Mouse (Mus musculus) spleen, adult 2 months (tissue): ENCODE results near the gene Larp1. TPM values are rescaled to one million over a fixed set of nuclear protein-coding genes. Genes with fewer than 3 reads are reported as not detected.

Source experiments
- DNase-seq, 2 experiments: peaks; one replicate each; pipeline versions ENCODE4 v3.0.0 to v3.0.0-alpha.2; 2012 to 2021; ENCODE audit warnings: low spot score in 2 of 2, low read depth in 1 of 2
- H3K27ac ChIP-seq: fragments of 200-500 bp; 2 replicates; pipeline ENCODE4 v1.5.1; 2012; ENCODE audit warnings: low read length, inconsistent platforms; ENCODE audit not compliant: insufficient read depth
- H3K27me3 ChIP-seq: fragments of 200-500 bp; 2 replicates; pipeline ENCODE4 v1.6.1; 2012; ENCODE audit warnings: mild to moderate bottlenecking, moderate library complexity, low read length, inconsistent platforms; ENCODE audit not compliant: control insufficient read depth, insufficient read depth
- H3K36me3 ChIP-seq: fragments of 200-500 bp; 2 replicates; pipeline ENCODE4 v1.6.1; 2012; ENCODE audit warnings: mild to moderate bottlenecking, low read length, inconsistent platforms; ENCODE audit not compliant: control insufficient read depth, insufficient read depth
- H3K4me1 ChIP-seq: fragments of 200-500 bp; 2 replicates; pipeline ENCODE4 v1.6.1; 2011; ENCODE audit warnings: inconsistent platforms; ENCODE audit not compliant: control insufficient read depth, insufficient read depth, insufficient read length
- H3K4me3 ChIP-seq: fragments of 200-500 bp; 2 replicates; pipeline ENCODE4 v1.5.1; 2011; ENCODE audit warnings: mild to moderate bottlenecking, inconsistent platforms; ENCODE audit not compliant: insufficient read depth, insufficient read length; ENCODE audit errors: extremely low read depth
- CTCF ChIP-seq: fragments of 200-500 bp; IDR thresholded peaks from 2 replicates; pipeline ENCODE4 v1.5.1; 2011; ENCODE audit warnings: mild to moderate bottlenecking, inconsistent platforms; ENCODE audit not compliant: insufficient read depth, insufficient read length, insufficient replicate concordance; ENCODE audit errors: extremely low read depth
- POLR2A ChIP-seq: fragments of 200-500 bp; IDR thresholded peaks from 2 replicates; pipeline ENCODE4 v1.6.1; 2011; ENCODE audit warnings: low read depth, low read length, inconsistent platforms
- WGBS: fragments of 180-500 bp; shearing (Covaris S2); methylation state at CpG from one replicate; pipeline ENCODE4 v1.1.7; 2018; 5-methylcytosine and 5-hydroxymethylcytosine counted together
- polyA plus RNA-seq: library from polyadenylated mRNA; depleted of rRNA; stranded (reverse); fragments of >200 nt; gene quantifications from 2 replicates; pipeline ENCODE4 v1.2.3, GENCODE M21; 2012

The Larp1 gene
- polyA plus RNA-seq, 1 experiment = 26.3 TPM

- TF ChIP-seq CTCF (no peak), POLR2A (no peak)
- peaks cover 30% of the 10 kb centered on the region for H3K4me1 ChIP-seq
- no peaks in the 10 kb centered on the region for H3K27me3 ChIP-seq
- no peaks in the 10 kb centered on the region for H3K36me3 ChIP-seq
- DNase-seq = no peak
- H3K27ac ChIP-seq = no peak overlapping the region
- 72% methylated on average over 4 of the region's 4 CpGs for WGBS
- no peak overlapping the region for H3K4me3 ChIP-seq
Measured at GRCm38 (mm10) chr11:58025881-58026280, 17.0 kb downstream of the Larp1 start.

GRCm38 (mm10) chr11:58026337-58026736 lies 17.5 kb downstream of the Larp1 start:
- Histone ChIP-seq H3K27me3 (no peaks in the 10 kb centered on the region), H3K36me3 (no peaks in the 10 kb centered on the region), H3K27ac (no peak overlapping the region), H3K4me3 (no peak overlapping the region), H3K4me1 (peaks cover 35% of the 10 kb centered on the region)
- TF ChIP-seq POLR2A (no peak), CTCF (no peak)
- no peak for DNase-seq
- WGBS = 20% methylated on average over 3 of the region's 3 CpGs

- 71% methylated on average over 1 of the region's 1 CpGs for WGBS
- H3K4me1 ChIP-seq = peaks cover 38% of the 10 kb centered on the region
- H3K36me3 ChIP-seq = no peaks in the 10 kb centered on the region
- DNase-seq = no peak
- no peak overlapping the region for H3K4me3 ChIP-seq
- no peak for TF ChIP-seq POLR2A
- no peak overlapping the region for H3K27ac ChIP-seq
- H3K27me3 ChIP-seq = no peaks in the 10 kb centered on the region
Measured at GRCm38 (mm10) chr11:58026860-58027259, 18.0 kb downstream of the Larp1 start.

GRCm38 (mm10) chr11:58028981-58029380 lies 20.1 kb downstream of the Larp1 start:
- H3K27me3 ChIP-seq = no peaks in the 10 kb centered on the region
- no peak for DNase-seq
- H3K4me1 ChIP-seq = peaks cover 47% of the 10 kb centered on the region
- WGBS = 96% methylated on average over 1 of the region's 1 CpGs
- H3K27ac ChIP-seq = no peak overlapping the region
- TF ChIP-seq CTCF (no peak), POLR2A (no peak)
- H3K36me3 ChIP-seq = no peaks in the 10 kb centered on the region
- H3K4me3 ChIP-seq = no peak overlapping the region

- TF ChIP-seq POLR2A (no peak), CTCF (no peak)
- Histone ChIP-seq H3K27me3 (no peaks in the 10 kb centered on the region), H3K4me3 (no peak overlapping the region), H3K27ac (no peak overlapping the region; the same call in 1 of the 2 replicates), H3K36me3 (no peaks in the 10 kb centered on the region), H3K4me1 (peaks cover 43% of the 10 kb centered on the region)
- no peak for DNase-seq
- 17% methylated on average over 2 of the region's 2 CpGs for WGBS
Measured at GRCm38 (mm10) chr11:58029869-58030268, 21.0 kb downstream of the Larp1 start.

GRCm38 (mm10) chr11:58031176-58031575 lies 22.3 kb downstream of the Larp1 start:
- 24% methylated on average over 6 of the region's 6 CpGs for WGBS
- H3K4me3 ChIP-seq = no peak overlapping the region
- no peak for DNase-seq
- H3K27ac ChIP-seq = no peak overlapping the region
- H3K4me1 ChIP-seq = peaks cover 35% of the 10 kb centered on the region
- no peaks in the 10 kb centered on the region for H3K27me3 ChIP-seq
- H3K36me3 ChIP-seq = no peaks in the 10 kb centered on the region
- TF ChIP-seq POLR2A (no peak), CTCF (no peak)

- TF ChIP-seq POLR2A (no peak), CTCF (no peak)
- Histone ChIP-seq H3K4me3 (no peak overlapping the region), H3K27ac (no peak overlapping the region), H3K36me3 (no peaks in the 10 kb centered on the region), H3K27me3 (no peaks in the 10 kb centered on the region), H3K4me1 (peaks cover 29% of the 10 kb centered on the region)
- no peak for DNase-seq
- WGBS = 61% methylated on average over 3 of the region's 3 CpGs
Measured at GRCm38 (mm10) chr11:58033635-58034034, 24.8 kb downstream of the Larp1 start.
